Mouse (Mus musculus) small intestine, adult 2 months (tissue): Measurements from ENCODE around the gene Syna.

Source experiments
- CTCF ChIP-seq: fragments of 200-500 bp; IDR thresholded peaks from 2 replicates; pipeline ENCODE4 v1.5.1; 2012; ENCODE audit warnings: low read depth, mild to moderate bottlenecking, control low read depth, inconsistent platforms, low read length, moderate library complexity, mixed read lengths; ENCODE audit not compliant: insufficient replicate concordance, insufficient read length; ENCODE audit errors: extremely low read depth
- POLR2A ChIP-seq: fragments of 200-500 bp; IDR thresholded peaks from 2 replicates; pipeline ENCODE4 v1.6.1; 2012; ENCODE audit warnings: low read depth, mild to moderate bottlenecking, control low read depth, inconsistent platforms, low read length, moderate library complexity

GRCm38 (mm10) chr5:134508965-134509364 is 51.0 kb downstream of the Syna start:
- no peak for TF ChIP-seq CTCF
- no peak for TF ChIP-seq POLR2A
